Mouse (Mus musculus): ENCODE data around the gene Nlrp6. TPM values are rescaled to one million over a fixed set of nuclear protein-coding genes. Genes with fewer than 3 reads are reported as not detected.

Nlrp6 gene
- polyA plus RNA-seq, 1 experiment, result not detected

- H3K9me3 ChIP-seq (replicated peaks; ENCODE audit: control insufficient read depth, insufficient read depth, low read length, poor library complexity, severe bottlenecking), result no peaks in the 10 kb centered on the region
- TF ChIP-seq POLR2A (IDR thresholded peaks at IDR 0.05; ENCODE audit: insufficient read depth, low read length) (no peak), EP300 (IDR thresholded peaks at IDR 0.05; ENCODE audit: insufficient read depth, low read depth, low read length) (no peak), CTCF (IDR thresholded peaks at IDR 0.05; ENCODE audit: low read depth, low read length) (peak; percentile 21)
- no peaks in the 10 kb centered on the region for H3K36me3 ChIP-seq (ENCODE audit: control insufficient read depth, insufficient read depth, low read length, poor library complexity, severe bottlenecking)
- no peak overlapping the region for H3K9ac ChIP-seq (ENCODE audit: low read depth, poor library complexity, severe bottlenecking)
- H3K27ac ChIP-seq (ENCODE audit: insufficient read depth, low read length), result no peak overlapping the region
- no peaks in the 10 kb centered on the region for H3K27me3 ChIP-seq (ENCODE audit: control insufficient read depth, insufficient read depth, low read length, poor library complexity, severe bottlenecking)
- H3K4me1 ChIP-seq (ENCODE audit: control insufficient read depth, insufficient read depth, low read length), result peaks cover 3% of the 10 kb centered on the region
- no peak overlapping the region for H3K4me3 ChIP-seq (ENCODE audit: low read depth, low read length)
Measured at GRCm38 (mm10) chr7:140907697-140908096, 13.0 kb upstream of the Nlrp6 start.

- no peak overlapping the region for H3K9ac ChIP-seq (ENCODE audit: low read depth, poor library complexity, severe bottlenecking)
- peaks cover 3% of the 10 kb centered on the region for H3K4me1 ChIP-seq (ENCODE audit: control insufficient read depth, insufficient read depth, low read length)
- no peak overlapping the region for H3K4me3 ChIP-seq (ENCODE audit: low read depth, low read length)
- no peaks in the 10 kb centered on the region for H3K27me3 ChIP-seq (ENCODE audit: control insufficient read depth, insufficient read depth, low read length, poor library complexity, severe bottlenecking)
- H3K36me3 ChIP-seq (ENCODE audit: control insufficient read depth, insufficient read depth, low read length, poor library complexity, severe bottlenecking), result no peaks in the 10 kb centered on the region
- TF ChIP-seq CTCF (IDR thresholded peaks at IDR 0.05; ENCODE audit: low read depth, low read length) (no peak), POLR2A (IDR thresholded peaks at IDR 0.05; ENCODE audit: insufficient read depth, low read length) (no peak), EP300 (IDR thresholded peaks at IDR 0.05; ENCODE audit: insufficient read depth, low read depth, low read length) (no peak)
- no peaks in the 10 kb centered on the region for H3K9me3 ChIP-seq (replicated peaks; ENCODE audit: control insufficient read depth, insufficient read depth, low read length, poor library complexity, severe bottlenecking)
- H3K27ac ChIP-seq (ENCODE audit: insufficient read depth, low read length), result no peak overlapping the region
Measured at GRCm38 (mm10) chr7:140908181-140908580, 12.5 kb upstream of the Nlrp6 start.

GRCm38 (mm10) chr7:140908634-140909107 lies 12.0 kb upstream of the Nlrp6 start:
- Histone ChIP-seq H3K9ac (ENCODE audit: low read depth, poor library complexity, severe bottlenecking) (no peak overlapping the region), H3K4me1 (ENCODE audit: control insufficient read depth, insufficient read depth, low read length) (peaks cover 3% of the 10 kb centered on the region), H3K36me3 (ENCODE audit: control insufficient read depth, insufficient read depth, low read length, poor library complexity, severe bottlenecking) (no peaks in the 10 kb centered on the region), H3K4me3 (ENCODE audit: low read depth, low read length) (peak overlapping the region; percentile 34), H3K9me3 (replicated peaks; ENCODE audit: control insufficient read depth, insufficient read depth, low read length, poor library complexity, severe bottlenecking) (no peaks in the 10 kb centered on the region), H3K27ac (ENCODE audit: insufficient read depth, low read length) (no peak overlapping the region), H3K27me3 (ENCODE audit: control insufficient read depth, insufficient read depth, low read length, poor library complexity, severe bottlenecking) (no peaks in the 10 kb centered on the region)
- peak; percentile 67; the same call in 1 of the 2 replicates for TF ChIP-seq EP300 (IDR thresholded peaks at IDR 0.05; ENCODE audit: insufficient read depth, low read depth, low read length)
- no peak for TF ChIP-seq POLR2A (IDR thresholded peaks at IDR 0.05; ENCODE audit: insufficient read depth, low read length)
- TF ChIP-seq CTCF (IDR thresholded peaks at IDR 0.05; ENCODE audit: low read depth, low read length), result peak; percentile 84

- Histone ChIP-seq H3K27ac (ENCODE audit: insufficient read depth, low read length) (no peak overlapping the region), H3K9me3 (replicated peaks; ENCODE audit: control insufficient read depth, insufficient read depth, low read length, poor library complexity, severe bottlenecking) (no peaks in the 10 kb centered on the region), H3K27me3 (ENCODE audit: control insufficient read depth, insufficient read depth, low read length, poor library complexity, severe bottlenecking) (no peaks in the 10 kb centered on the region), H3K36me3 (ENCODE audit: control insufficient read depth, insufficient read depth, low read length, poor library complexity, severe bottlenecking) (no peaks in the 10 kb centered on the region), H3K9ac (ENCODE audit: low read depth, poor library complexity, severe bottlenecking) (no peak overlapping the region), H3K4me3 (ENCODE audit: low read depth, low read length) (no peak overlapping the region), H3K4me1 (ENCODE audit: control insufficient read depth, insufficient read depth, low read length) (peaks cover 3% of the 10 kb centered on the region)
- TF ChIP-seq POLR2A (IDR thresholded peaks at IDR 0.05; ENCODE audit: insufficient read depth, low read length) (no peak), EP300 (IDR thresholded peaks at IDR 0.05; ENCODE audit: insufficient read depth, low read depth, low read length) (no peak), CTCF (IDR thresholded peaks at IDR 0.05; ENCODE audit: low read depth, low read length) (no peak)
Measured at GRCm38 (mm10) chr7:140912293-140912692, 8.4 kb upstream of the Nlrp6 start.

- Histone ChIP-seq H3K36me3 (ENCODE audit: control insufficient read depth, insufficient read depth, low read length, poor library complexity, severe bottlenecking) (no peaks in the 10 kb centered on the region), H3K4me1 (ENCODE audit: control insufficient read depth, insufficient read depth, low read length) (peaks cover 3% of the 10 kb centered on the region), H3K9me3 (replicated peaks; ENCODE audit: control insufficient read depth, insufficient read depth, low read length, poor library complexity, severe bottlenecking) (no peaks in the 10 kb centered on the region), H3K4me3 (ENCODE audit: low read depth, low read length) (no peak overlapping the region), H3K9ac (ENCODE audit: low read depth, poor library complexity, severe bottlenecking) (no peak overlapping the region), H3K27ac (ENCODE audit: insufficient read depth, low read length) (no peak overlapping the region), H3K27me3 (ENCODE audit: control insufficient read depth, insufficient read depth, low read length, poor library complexity, severe bottlenecking) (no peaks in the 10 kb centered on the region)
- TF ChIP-seq EP300 (IDR thresholded peaks at IDR 0.05; ENCODE audit: insufficient read depth, low read depth, low read length), result no peak
- TF ChIP-seq POLR2A (IDR thresholded peaks at IDR 0.05; ENCODE audit: insufficient read depth, low read length), result no peak
- TF ChIP-seq CTCF (IDR thresholded peaks at IDR 0.05; ENCODE audit: low read depth, low read length), result no peak
Measured at GRCm38 (mm10) chr7:140912846-140913482, 7.7 kb upstream of the Nlrp6 start.

- Histone ChIP-seq H3K9me3 (replicated peaks; ENCODE audit: control insufficient read depth, insufficient read depth, low read length, poor library complexity, severe bottlenecking) (no peaks in the 10 kb centered on the region), H3K27me3 (ENCODE audit: control insufficient read depth, insufficient read depth, low read length, poor library complexity, severe bottlenecking) (no peaks in the 10 kb centered on the region), H3K4me3 (ENCODE audit: low read depth, low read length) (no peak overlapping the region), H3K9ac (ENCODE audit: low read depth, poor library complexity, severe bottlenecking) (no peak overlapping the region), H3K27ac (ENCODE audit: insufficient read depth, low read length) (no peak overlapping the region), H3K36me3 (ENCODE audit: control insufficient read depth, insufficient read depth, low read length, poor library complexity, severe bottlenecking) (no peaks in the 10 kb centered on the region), H3K4me1 (ENCODE audit: control insufficient read depth, insufficient read depth, low read length) (peaks cover 3% of the 10 kb centered on the region)
- TF ChIP-seq CTCF (IDR thresholded peaks at IDR 0.05; ENCODE audit: low read depth, low read length), result no peak
- no peak for TF ChIP-seq POLR2A (IDR thresholded peaks at IDR 0.05; ENCODE audit: insufficient read depth, low read length)
- no peak for TF ChIP-seq EP300 (IDR thresholded peaks at IDR 0.05; ENCODE audit: insufficient read depth, low read depth, low read length)
Measured at GRCm38 (mm10) chr7:140914031-140914690, 6.5 kb upstream of the Nlrp6 start.
